Mouse (Mus musculus) heart, postnatal 14 days (tissue): ENCODE measurements at regions not wholly inside any gene's neighbourhood (a gene's known extent, or its start where the extent isn't known, plus 50 kb on each side); places are given as distances from the start of the nearest gene placed in this dataset.
A peak's percentile ranks its signal among the peaks of the same experiment; 100 is the strongest.

Experiments used
- DNase-seq, 2 experiments: peaks; one replicate each; pipeline ENCODE4 v3.0.0; 2021 to 2022
- intact Hi-C: fragments of 180-260 bp; cut with DNase I; formaldehyde crosslinking; loops from one replicate; pipeline ENCODE4 v1.15.1; 2025

DNA sequence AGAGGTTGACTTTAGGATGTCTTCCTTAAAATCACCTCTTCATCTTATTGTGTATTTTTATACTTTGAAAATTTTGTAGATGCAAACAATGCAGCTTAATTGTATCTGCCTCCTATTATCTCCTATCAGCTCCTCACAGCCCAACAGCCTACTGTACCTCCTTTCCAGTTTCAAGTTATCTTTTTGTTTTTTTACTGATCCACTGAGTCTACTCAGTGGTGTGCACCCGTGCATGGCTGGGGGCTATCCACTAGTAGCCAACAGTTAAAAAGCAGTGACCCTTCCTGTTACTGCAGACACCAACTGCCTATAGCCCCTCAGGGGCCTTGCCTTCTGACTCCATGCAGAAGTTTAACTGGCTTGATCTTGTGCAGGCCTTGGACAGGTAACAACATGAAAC, 170.4 kb upstream of the Ctnnb1 start:
- intact Hi-C loops: no loop called here
- DNase-seq: no peak

DNA sequence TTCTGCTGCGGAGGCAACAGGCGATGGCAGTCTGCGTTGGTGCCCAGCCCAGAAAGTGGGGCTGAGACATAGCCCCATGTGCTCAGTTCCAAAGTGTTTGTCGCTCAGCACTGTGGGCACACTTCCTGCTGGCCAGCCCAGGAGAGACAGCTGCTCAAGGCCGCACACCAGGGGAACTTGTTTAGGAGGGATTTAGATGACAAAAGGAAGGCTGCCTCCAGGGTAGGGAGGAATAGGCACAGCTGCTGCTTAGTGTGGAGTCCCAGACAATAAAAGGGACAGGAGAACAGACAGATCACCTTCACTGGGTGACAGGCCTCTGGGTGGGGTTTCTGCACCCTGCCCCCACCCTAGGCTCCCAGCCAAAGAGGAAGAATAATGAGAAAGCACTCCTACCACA, 169.2 kb upstream of the Ctnnb1 start:
- DNase-seq: no peak
- intact Hi-C loops: no loop called here

DNA sequence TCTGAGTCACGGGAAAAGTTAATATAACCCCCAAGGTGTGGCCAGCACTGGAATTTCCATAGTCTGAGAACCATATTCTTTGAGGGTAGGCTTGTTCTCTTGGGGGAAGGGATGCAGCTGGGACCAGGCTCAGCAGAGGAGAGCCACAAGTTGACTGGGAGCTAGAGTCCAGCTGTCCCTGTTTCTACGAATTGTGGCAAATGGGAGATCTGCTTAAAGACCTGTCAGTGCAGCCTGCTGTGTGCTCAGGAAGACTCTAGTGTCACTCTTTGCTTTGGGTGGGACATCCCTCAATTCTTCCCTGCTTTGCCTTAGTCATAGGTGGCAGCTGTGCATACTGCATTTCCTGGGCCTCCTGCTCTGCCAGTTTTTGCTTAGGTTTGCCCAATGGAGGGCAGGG, 165.2 kb upstream of the Ctnnb1 start:
- no peak for DNase-seq
- intact Hi-C loops: no loop called here

GRCm38 (mm10) chr9:120764663-120765062, 164.4 kb upstream of the Ctnnb1 start:
- intact Hi-C loops: no loop called here
- DNase-seq: no peak

DNA sequence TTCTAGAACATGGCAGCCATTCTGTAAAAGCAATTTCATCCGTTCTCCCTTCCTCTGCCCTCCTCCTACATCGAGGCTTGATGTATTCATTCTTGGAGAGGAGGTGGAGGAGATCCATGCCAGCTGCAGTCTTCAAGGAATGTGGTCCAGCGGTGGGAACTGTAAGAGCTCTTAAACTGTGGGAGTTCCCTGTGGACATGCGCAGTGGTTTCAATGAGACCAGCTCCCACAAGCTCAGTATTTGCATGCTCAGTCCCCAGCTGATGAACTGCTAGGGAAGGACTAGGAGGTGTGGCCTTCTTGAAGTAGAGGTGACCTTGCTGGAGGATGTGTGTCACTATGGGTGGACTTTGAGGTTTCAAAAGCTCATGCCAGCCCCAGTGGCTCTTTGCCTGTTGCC, 163.7 kb upstream of the Ctnnb1 start:
- intact Hi-C loops: no loop called here
- DNase-seq: no peak

DNA sequence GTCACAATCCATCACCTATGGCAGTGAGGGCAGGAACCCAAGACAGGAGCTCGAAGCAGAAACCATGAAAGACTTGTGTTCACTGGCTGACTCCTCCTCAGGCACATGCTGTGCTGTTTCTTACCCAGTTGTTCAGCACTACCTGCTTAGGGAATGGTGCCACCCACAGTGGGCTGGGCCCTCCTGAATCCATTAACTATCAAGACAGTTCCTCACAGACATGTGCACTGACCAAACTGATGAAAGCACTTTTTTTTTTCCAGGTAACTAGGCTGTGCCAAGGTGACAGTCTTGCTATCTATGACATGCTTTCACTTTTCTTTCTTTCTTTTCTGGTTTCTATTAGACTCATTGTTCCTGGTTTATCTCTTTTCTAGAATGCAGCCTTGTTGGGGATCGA, 162.1 kb upstream of the Ctnnb1 start:
- intact Hi-C loops: no loop called here
- no peak for DNase-seq

GRCm38 (mm10) chr9:120767396-120767795, 161.6 kb upstream of the Ctnnb1 start:
- no peak for DNase-seq
- intact Hi-C loops: no loop called here

GRCm38 (mm10) chr9:120769056-120769455, 160.0 kb upstream of the Ctnnb1 start:
- intact Hi-C loops: no loop called here

GRCm38 (mm10) chr9:120769679-120770078, 159.3 kb upstream of the Ctnnb1 start:
- DNase-seq: no peak
- intact Hi-C loops: loop anchor here (10.0 kb wide), 2 partner anchors 75 to 285 kb away; no protein-coding TSS in a partner anchor

More at GRCm38 (mm10) chr9:120769056-120769455, 160.0 kb upstream of the Ctnnb1 start:
- DNase-seq: no peak

DNA sequence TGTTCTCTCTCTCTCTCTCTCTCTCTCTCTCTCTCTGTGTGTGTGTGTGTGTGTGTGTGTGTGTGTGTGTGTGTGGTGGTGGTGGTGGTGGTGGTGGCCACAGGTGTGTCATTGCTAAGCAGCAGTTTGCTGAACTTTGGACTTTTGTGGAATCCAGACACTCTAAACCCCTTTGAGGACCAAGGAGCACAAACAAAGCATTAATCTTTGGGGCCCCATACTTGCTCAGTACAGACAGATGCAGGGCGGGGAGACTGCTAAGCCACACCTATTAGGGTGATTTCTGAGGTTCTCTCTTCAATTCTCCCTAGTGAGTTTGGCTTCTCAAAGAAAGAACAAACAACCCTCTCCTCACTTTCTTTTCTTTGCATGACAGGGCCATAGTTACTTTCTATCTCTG, 158.1 kb upstream of the Ctnnb1 start:
- intact Hi-C loops: loop anchor here (10.0 kb wide), 2 partner anchors 76 to 284 kb away; no protein-coding TSS in a partner anchor
- DNase-seq: no peak

GRCm38 (mm10) chr9:120771896-120772530, 157.0 kb upstream of the Ctnnb1 start:
- DNase-seq: no peak
- intact Hi-C loops: loop anchor here (10.0 kb wide), 2 partner anchors 77 to 283 kb away; no protein-coding TSS in a partner anchor

DNA sequence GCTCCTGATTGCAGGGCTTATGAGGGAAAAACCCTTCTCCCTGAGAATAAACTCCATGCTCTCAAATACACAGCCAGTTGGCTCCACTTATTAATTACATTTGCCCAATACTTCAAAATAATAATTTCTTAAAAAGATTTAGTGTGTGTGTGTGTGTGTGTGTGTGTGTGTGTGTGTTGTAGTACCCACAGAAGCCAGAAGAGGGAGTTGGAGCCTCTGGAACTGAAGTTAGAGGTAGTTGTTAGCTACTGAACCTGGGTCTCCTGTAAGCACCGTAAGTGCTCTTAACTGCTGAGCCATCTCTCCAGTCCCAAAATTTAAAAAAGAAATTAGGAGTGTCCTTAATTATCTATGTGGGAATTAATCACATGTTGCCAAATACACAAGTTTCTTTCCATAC, 154.8 kb upstream of the Ctnnb1 start:
- intact Hi-C loops: loop anchor here (2.0 to 10.0 kb wide), 3 partner anchors 79 to 281 kb away; no protein-coding TSS in a partner anchor

DNA sequence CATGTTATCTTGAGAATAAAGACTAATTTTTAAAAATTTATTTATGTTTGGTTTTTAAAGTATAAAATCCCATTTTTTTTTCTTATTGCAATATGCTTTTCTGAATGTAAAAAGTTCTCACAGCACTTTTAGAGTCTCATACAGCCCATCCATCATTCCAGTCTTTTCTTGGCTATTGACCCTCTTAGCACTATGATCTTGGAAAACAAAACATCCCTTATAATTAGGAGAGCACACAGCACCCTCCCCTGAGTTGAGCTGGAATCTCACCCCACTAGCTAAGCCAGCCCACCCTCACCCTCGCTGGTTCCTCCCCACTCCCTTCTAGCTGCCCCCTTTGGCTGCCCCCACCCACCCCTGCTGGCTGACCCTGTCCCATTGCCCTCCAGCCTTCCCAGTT, 154.2 kb upstream of the Ctnnb1 start:
- intact Hi-C loops: loop anchor here (2.0 to 10.0 kb wide), 6 partner anchors 78 to 280 kb away; no protein-coding TSS in a partner anchor
- DNase-seq: no peak

More for the DNA sequence above, 154.8 kb upstream of the Ctnnb1 start:
- DNase-seq: no peak

- intact Hi-C loops: loop anchor here (2.0 to 10.0 kb wide), 6 partner anchors 77 to 279 kb away; no protein-coding TSS in a partner anchor
- no peak for DNase-seq
These were observed 153.3 kb upstream of the Ctnnb1 start for GRCm38 (mm10) chr9:120775721-120776120.

DNA sequence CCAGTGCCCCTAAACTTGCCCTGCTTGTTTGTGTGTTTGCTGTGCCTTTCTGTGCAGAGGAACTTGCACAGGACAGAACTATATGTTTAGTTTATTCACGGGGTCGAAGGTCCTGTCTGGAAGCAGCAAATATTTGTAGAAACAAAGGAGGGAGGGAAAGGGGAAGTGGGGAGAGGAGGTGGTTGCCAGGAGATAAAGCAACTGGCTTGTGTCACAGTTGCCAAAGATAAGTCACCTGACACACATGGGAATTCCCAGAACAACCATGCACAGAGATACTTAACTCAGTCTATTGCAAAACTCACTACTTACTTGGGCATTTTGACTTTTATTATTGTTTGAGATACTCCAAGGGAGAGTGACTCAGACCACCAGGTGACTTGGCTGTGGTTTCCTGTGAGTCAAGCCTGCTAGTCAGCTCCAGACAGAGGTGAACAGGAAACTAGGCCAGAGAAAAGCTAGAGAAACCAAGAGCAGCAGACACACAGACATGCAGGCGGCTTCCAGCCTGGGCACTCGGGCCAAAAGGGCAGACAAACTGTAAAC, 152.5 kb upstream of the Ctnnb1 start:
- DNase-seq: peak; percentile 29 to 57
- intact Hi-C loops: loop anchor here (5.0 to 10.0 kb wide), 5 partner anchors 76 to 278 kb away; no protein-coding TSS in a partner anchor

- intact Hi-C loops: loop anchor here (5.0 to 10.0 kb wide), 5 partner anchors 75 to 278 kb away; no protein-coding TSS in a partner anchor
- peak in 1 of 2 experiments; percentile 34 for DNase-seq
These were observed 152.0 kb upstream of the Ctnnb1 start for GRCm38 (mm10) chr9:120777016-120777415.

DNA sequence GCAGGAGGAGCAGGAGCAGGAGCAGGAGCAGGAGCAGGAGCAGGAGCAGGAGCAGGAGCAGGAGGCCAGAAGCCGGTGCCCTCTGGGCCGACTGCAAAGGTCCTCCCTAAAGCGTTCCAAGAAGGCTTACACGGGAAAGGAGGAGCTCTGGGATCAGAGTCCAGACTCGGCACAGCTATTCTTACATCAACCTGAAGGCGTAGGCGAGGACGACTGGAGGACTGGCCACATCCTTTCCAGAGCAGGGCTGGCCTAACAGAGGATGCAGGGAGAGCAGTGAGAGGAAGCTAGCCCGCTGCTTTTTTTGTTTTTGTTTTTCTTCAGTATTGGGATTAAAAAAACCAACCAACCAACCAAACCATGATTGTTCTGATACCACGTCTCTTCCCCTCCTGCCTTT, 151.5 kb upstream of the Ctnnb1 start:
- intact Hi-C loops: loop anchor here (5.0 to 10.0 kb wide), 5 partner anchors 75 to 277 kb away; no protein-coding TSS in a partner anchor
- peak; percentile 42 to 55 for DNase-seq

- peak; percentile 32 to 35 for DNase-seq
- intact Hi-C loops: loop anchor here (2.0 to 10.0 kb wide), 6 partner anchors 40 to 276 kb away; no protein-coding TSS in a partner anchor
These were observed 150.6 kb upstream of the Ctnnb1 start for GRCm38 (mm10) chr9:120778423-120778822.

DNA sequence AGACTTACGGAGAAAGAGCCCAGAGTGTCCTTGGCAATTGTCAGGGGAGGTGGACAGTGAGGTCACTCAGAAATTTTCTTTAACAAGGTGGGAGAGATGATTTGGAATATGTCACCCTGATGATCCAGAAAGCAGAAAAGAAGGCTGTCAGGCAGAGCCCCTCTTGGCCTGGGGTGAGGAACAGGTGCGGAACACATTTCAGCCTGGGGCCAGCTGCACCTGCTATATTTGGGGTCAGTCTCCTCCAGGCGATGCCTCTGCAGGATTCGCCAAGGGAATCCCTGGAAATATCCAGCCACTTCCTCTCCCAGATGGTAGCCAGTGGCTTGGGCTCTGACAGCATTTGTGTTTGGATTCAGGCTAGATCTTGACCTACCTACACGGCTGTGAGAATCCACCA, 134.8 kb upstream of the Ctnnb1 start:
- no peak for DNase-seq

DNA sequence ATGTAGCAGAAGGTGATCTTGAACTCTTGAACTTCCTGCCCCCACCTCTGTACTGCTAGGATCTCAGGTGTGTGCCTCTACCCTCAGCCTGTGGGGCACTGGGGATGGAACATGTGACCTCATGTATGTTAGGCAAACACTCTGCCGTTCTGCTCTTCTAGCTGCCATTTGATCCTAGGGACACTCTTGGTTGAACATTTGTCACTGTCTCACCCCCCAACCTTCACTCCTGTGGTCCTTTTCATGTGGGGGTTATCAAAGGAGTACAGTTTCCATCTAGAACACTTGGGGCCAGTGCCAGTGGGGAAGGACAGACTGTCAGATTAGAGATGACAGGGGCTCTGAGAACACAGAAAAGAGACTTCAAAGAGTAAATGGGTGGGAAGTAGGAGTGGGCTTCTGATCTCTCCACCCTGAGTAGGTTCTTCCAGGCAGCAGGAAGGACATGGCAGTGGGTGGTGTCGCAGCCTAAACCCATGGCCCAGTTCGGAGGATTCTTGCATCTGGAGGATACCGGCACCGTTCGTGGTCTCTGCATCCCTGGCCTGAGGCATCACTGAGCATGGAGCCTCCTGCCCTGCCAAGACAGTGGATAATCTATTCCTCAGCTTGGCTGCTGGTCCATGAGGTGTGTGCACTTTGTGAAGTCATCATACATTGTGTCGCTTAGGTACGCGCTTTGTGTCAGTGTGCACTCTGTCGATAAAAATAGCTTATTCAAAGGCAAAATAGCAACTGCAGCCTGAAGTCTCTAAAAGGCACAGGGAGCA, 132.7 kb upstream of the Ctnnb1 start:
- no peak for DNase-seq
- intact Hi-C loops: loop anchor here (2.0 kb wide), 1 partner anchor 15 kb away; no protein-coding TSS in a partner anchor

More for the DNA sequence above, 134.8 kb upstream of the Ctnnb1 start:
- intact Hi-C loops: no loop called here
